Mouse (Mus musculus) embryonic facial prominence, embryonic 10.5 days (tissue): Measurements from ENCODE around the gene Gpr15. TPM values are rescaled to one million over a fixed set of nuclear protein-coding genes. Genes with fewer than 3 reads are reported as not detected.

Source experiments
- DNase-seq: peaks from one replicate; pipeline ENCODE4 v3.0.0-alpha.2; 2017; ENCODE audit warnings: low spot score
- H3K27ac ChIP-seq: fragments of 300-500 bp; sonication (generic); replicated peaks from 2 replicates; pipeline ENCODE4 v1.5.1; 2016; ENCODE audit warnings: mild to moderate bottlenecking
- H3K27me3 ChIP-seq: fragments of 300-500 bp; sonication (generic); replicated peaks from 2 replicates; pipeline ENCODE4 v1.6.1; 2016; ENCODE audit warnings: low read depth, mild to moderate bottlenecking; ENCODE audit not compliant: poor library complexity, severe bottlenecking
- H3K36me3 ChIP-seq: fragments of 300-500 bp; sonication (generic); replicated peaks from 2 replicates; pipeline ENCODE4 v1.6.1; 2016; ENCODE audit warnings: mild to moderate bottlenecking, moderate library complexity
- H3K4me1 ChIP-seq: fragments of 300-500 bp; sonication (generic); 2 replicates; pipeline ENCODE4 v1.6.1; 2016
- H3K4me3 ChIP-seq: fragments of 300-500 bp; sonication (generic); 2 replicates; pipeline ENCODE4 v1.5.1; 2016; ENCODE audit warnings: mild to moderate bottlenecking, moderate library complexity
- H3K9me3 ChIP-seq: fragments of 300-500 bp; sonication (generic); 2 replicates; pipeline ENCODE4 v1.6.1; 2016; ENCODE audit warnings: mild to moderate bottlenecking
- WGBS: fragments of 180-500 bp; shearing (Covaris S2); methylation state at CpG from one replicate; pipeline ENCODE4 v1.1.7; 2016; 5-methylcytosine and 5-hydroxymethylcytosine counted together
- polyA plus RNA-seq: library from polyadenylated mRNA; unstranded; fragments of >200 nt; fragmentation: Nextera tagmentation; extraction: Ambion mirVana; gene quantifications from 2 replicates; pipeline ENCODE4 v1.2.1, GENCODE M21; 2016

The Gpr15 gene
- polyA plus RNA-seq = not detected in 2 replicates

DNA sequence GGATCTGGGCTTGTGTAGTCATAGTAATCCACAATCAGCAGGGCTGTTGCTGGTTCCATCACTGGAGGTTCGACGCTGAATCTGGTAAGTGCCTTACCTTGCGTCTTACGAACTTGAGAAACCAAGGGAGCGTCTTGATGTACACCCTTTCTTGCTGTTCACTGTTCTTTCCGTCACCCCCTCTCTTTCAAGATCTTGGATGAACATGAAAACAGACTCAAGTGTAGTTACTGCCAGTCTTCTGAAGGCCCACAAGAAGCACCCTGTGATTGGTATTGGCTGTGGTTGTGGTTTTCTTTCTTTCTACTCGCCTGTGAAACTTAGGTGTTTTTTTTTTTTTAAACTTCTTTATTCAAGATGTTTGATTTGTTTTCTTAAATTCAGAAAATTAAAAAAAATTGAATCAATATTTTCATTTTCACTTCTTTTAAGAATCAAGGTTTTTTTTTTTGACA is at the start of gene Gpr15:
Gene Gpr15, minus strand, starts transcription at position 405 of the 455 bp plus-strand sequence.
- 91% methylated on average over 7 of the region's 7 CpGs for WGBS
- Histone ChIP-seq H3K27ac (no peak within 1 kb of the TSS), H3K27me3 (0 out of 2 replicates have a peak, but pooled peaks cover 3% of the 10 kb centered on the region), H3K36me3 (no peaks in the 10 kb centered on the region), H3K4me1 (no peaks in the 10 kb centered on the region), H3K4me3 (no peak within 1 kb of the TSS), H3K9me3 (no peaks in the 10 kb centered on the region)
- no peak for DNase-seq

DNA sequence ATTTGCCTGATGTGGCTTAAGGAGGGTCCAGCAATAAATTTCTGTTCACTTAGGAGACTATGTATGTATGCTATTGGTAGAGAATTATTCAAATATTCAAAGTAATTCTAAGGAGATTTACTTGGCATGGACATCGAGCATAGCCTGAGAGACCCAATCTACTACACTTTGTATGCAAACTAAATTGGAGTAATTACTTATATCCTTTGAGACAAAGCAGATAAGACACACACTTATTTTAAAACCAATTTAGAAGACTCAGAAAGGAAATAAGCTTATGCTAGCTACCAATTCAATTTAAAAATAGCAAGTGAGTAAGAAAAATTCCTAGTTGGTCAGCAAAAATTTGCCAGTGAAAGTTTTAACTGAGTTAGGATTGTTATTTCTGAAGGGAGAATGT is 44.2 kb upstream of the Gpr15 start, which contains the start of gene Olfr172:
Gene Olfr172, minus strand, starts transcription at position 101 of the 400 bp plus-strand sequence.
- no peaks in the 10 kb centered on the region for H3K27me3 ChIP-seq
- no peaks in the 10 kb centered on the region for H3K4me1 ChIP-seq
- no peak for DNase-seq
- 89% methylated on average over 1 of the region's 1 CpGs for WGBS
- no peaks in the 10 kb centered on the region for H3K36me3 ChIP-seq
- no peaks in the 10 kb centered on the region for H3K9me3 ChIP-seq
- no peak within 1 kb of the TSS for H3K4me3 ChIP-seq
- no peak within 1 kb of the TSS for H3K27ac ChIP-seq

DNA sequence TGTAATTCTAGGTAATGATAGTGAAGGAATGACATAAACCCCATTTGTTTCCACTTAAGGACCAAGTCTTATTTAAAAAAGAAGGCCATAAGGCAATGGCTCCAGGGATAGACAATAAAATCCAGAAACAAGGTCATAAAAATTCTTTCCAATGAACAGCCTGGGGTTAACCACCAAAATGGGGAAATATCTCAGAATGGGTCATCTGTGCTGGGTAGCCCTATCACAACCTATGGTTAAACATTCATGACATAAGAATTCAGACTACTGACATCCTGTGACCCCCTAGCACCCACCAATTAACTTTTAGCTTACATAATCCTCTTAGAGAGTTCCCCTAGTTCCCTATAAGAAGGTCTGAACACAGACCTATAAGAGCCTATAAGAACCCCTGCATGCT is 37.3 kb upstream of the Gpr15 start:
- Histone ChIP-seq H3K4me3 (no peak overlapping the region), H3K27me3 (no peaks in the 10 kb centered on the region), H3K9me3 (no peaks in the 10 kb centered on the region), H3K27ac (no peak overlapping the region), H3K4me1 (no peaks in the 10 kb centered on the region), H3K36me3 (no peaks in the 10 kb centered on the region)
- DNase-seq = no peak

DNA sequence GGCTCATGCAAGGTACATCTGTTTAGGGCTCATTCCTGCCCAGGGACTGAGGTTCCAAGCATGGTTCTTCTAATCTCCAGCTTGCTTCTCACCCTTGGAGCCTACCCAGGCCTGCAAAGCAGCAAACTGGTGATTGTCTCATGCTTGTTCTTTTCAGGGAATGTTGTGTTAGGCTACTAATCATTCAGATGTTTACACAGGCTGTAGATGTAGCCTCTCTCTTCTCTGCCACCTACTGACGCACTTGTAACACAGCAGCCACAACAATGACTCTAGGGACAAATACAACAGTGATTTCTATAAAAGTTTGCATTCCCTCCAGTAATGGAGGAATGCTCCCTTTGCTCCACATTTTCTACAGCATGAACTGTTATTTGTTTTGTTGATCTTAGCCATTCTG is 32.4 kb upstream of the Gpr15 start:
- WGBS = 45% methylated on average over 1 of the region's 1 CpGs
- DNase-seq = no peak

DNA sequence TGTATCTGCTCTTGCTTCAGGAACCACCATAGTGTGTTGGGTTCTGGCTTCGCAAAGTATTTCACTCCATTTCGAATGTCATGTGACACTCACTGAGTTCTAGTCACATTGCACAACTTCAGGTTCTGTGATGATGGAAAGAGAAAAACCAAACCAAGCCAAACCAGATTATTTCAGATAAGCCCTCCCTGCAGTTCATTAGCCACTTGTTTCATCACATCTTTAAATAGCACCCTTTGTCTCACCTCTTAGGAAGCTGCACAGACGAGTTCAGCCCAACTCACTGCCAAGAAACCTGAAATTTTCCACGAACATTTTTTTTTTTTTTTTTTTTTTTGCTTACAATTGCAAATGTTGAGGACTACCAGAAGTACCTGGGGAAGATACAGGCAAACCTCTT is 27.8 kb upstream of the Gpr15 start:
- 75% methylated on average over 4 of the region's 4 CpGs for WGBS
- Histone ChIP-seq H3K27me3 (no peaks in the 10 kb centered on the region), H3K36me3 (no peaks in the 10 kb centered on the region), H3K9me3 (no peaks in the 10 kb centered on the region), H3K4me1 (no peaks in the 10 kb centered on the region), H3K27ac (no peak overlapping the region), H3K4me3 (no peak overlapping the region)
- no peak for DNase-seq

More for the DNA sequence above, 32.4 kb upstream of the Gpr15 start:
- Histone ChIP-seq H3K27ac (no peak overlapping the region), H3K27me3 (no peaks in the 10 kb centered on the region), H3K4me1 (no peaks in the 10 kb centered on the region), H3K4me3 (no peak overlapping the region), H3K36me3 (no peaks in the 10 kb centered on the region), H3K9me3 (no peaks in the 10 kb centered on the region)

- Histone ChIP-seq H3K4me3 (no peak overlapping the region), H3K9me3 (no peaks in the 10 kb centered on the region), H3K4me1 (no peaks in the 10 kb centered on the region), H3K27me3 (no peaks in the 10 kb centered on the region), H3K27ac (no peak overlapping the region), H3K36me3 (no peaks in the 10 kb centered on the region)
- 95% methylated on average over 5 of the region's 5 CpGs for WGBS
- no peak for DNase-seq
Measured at GRCm38 (mm10) chr16:58740751-58741150, 21.9 kb upstream of the Gpr15 start.

GRCm38 (mm10) chr16:58738800-58739199 is 19.9 kb upstream of the Gpr15 start:
- Histone ChIP-seq H3K4me3 (no peak overlapping the region), H3K27ac (no peak overlapping the region), H3K4me1 (no peaks in the 10 kb centered on the region), H3K9me3 (no peaks in the 10 kb centered on the region), H3K36me3 (peaks cover 16% of the 10 kb centered on the region), H3K27me3 (no peaks in the 10 kb centered on the region)
- WGBS = 77% methylated on average over 1 of the region's 1 CpGs
- no peak for DNase-seq

DNA sequence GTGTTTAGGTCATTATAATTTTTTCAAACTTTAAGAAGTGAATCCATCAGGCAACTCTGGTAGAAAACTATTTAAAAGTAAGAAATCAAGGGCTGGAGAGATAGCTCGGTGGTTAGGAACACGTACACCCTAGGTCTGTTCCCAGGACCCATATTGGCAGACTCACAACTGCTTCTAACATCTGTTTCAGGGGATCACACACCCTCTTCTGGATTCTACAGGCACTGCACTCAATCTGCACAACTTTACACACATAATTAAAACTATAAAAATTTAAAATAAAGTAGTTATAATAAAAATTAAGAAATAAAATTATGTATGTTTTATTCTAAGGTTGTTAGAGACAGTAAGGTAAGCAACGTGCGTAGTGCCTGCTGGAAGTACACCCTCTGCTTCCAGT is 19.3 kb upstream of the Gpr15 start:
- no peak overlapping the region for H3K27ac ChIP-seq
- no peaks in the 10 kb centered on the region for H3K4me1 ChIP-seq
- no peak overlapping the region for H3K4me3 ChIP-seq
- H3K9me3 ChIP-seq = no peaks in the 10 kb centered on the region
- DNase-seq = no peak
- H3K27me3 ChIP-seq = no peaks in the 10 kb centered on the region
- 76% methylated on average over 4 of the region's 4 CpGs for WGBS
- H3K36me3 ChIP-seq = peaks cover 22% of the 10 kb centered on the region

- Histone ChIP-seq H3K27ac (peak overlapping the region; percentile 92), H3K36me3 (peaks cover 38% of the 10 kb centered on the region), H3K4me1 (peaks cover 6% of the 10 kb centered on the region; the same call in 1 of the 2 replicates), H3K9me3 (no peaks in the 10 kb centered on the region), H3K4me3 (peak overlapping the region; percentile 83), H3K27me3 (no peaks in the 10 kb centered on the region)
- DNase-seq = no peak
- under 1% methylated on average over 31 of the region's 31 CpGs for WGBS
Measured at GRCm38 (mm10) chr16:58728176-58728671, 9.4 kb upstream of the Gpr15 start.

DNA sequence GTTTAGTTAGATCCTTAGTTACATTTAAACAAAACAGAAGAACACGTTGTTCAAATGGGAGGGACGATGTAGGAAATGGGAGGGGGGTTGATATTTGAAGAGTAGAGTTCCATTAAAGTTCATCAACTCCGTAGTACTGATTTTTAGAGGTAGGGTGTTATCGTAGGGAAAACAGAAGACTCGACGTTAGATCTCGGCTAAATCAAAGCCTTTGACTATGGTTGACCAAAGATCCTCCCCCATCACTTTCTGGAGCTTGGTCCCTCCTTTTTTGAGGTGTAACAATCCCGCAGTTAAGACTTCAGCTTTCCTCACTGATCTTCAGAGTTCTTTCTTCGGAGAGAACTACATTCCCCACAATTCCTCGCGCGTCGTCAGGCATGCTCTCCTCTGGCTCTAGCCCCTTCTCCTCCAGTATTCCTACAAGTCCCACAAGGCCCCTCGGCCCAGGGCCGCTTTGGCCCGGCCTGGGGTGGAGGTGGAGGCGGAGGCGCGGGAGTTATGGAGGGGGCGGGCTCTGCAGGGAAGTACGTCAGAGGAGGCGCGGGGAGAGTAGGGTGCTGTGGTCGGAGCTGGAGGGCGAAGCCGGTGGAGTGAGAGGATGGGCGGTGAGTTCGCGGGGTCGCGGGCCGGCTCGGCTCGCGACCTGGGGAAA is 8.7 kb upstream of the Gpr15 start, which contains the start of gene Cldnd1:
Gene Cldnd1, plus strand, starts transcription at position 434 of the 655 bp plus-strand sequence.
- H3K27ac ChIP-seq = peak within 1 kb of the TSS; percentile 92
- 2% methylated on average over 35 of the region's 35 CpGs for WGBS

GRCm38 (mm10) chr16:58726680-58727476 is 8.0 kb upstream of the Gpr15 start:
- Histone ChIP-seq H3K4me3 (peak overlapping the region; percentile 83), H3K36me3 (peaks cover 24% of the 10 kb centered on the region), H3K9me3 (no peaks in the 10 kb centered on the region), H3K4me1 (peaks cover 6% of the 10 kb centered on the region; the same call in 1 of the 2 replicates), H3K27ac (peak overlapping the region; percentile 92; the same call in 1 of the 2 replicates), H3K27me3 (no peaks in the 10 kb centered on the region)
- DNase-seq = no peak
- 81% methylated on average over 11 of the region's 11 CpGs for WGBS

More for the DNA sequence above, 8.7 kb upstream of the Gpr15 start, which contains the start of gene Cldnd1:
- H3K4me3 ChIP-seq = peak within 1 kb of the TSS; percentile 83
- peak; percentile 98 for DNase-seq
- H3K27me3 ChIP-seq = no peaks in the 10 kb centered on the region
- H3K9me3 ChIP-seq = no peaks in the 10 kb centered on the region
- H3K4me1 ChIP-seq = peaks cover 6% of the 10 kb centered on the region; the same call in 1 of the 2 replicates
- peaks cover 32% of the 10 kb centered on the region for H3K36me3 ChIP-seq

DNA sequence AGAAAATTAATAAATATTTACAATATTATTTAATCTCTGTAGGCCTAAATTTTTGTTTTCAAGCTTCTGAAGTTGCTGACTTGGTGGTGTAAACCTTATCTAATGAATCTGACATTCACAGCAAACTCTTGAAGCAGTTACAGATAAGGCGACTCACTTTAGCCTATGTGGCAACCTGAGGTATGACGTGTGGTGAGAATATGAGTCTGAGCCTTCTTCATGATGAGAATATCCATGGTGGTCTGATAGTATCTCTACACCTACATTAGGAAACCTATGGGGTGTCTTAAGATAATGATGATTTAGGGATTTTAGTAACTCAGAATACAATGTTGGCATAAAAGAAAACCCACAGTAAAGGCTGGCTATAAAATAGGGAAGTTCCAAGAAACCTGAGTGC is 3.4 kb upstream of the Gpr15 start:
- H3K4me3 ChIP-seq = no peak overlapping the region
- 82% methylated on average over 2 of the region's 2 CpGs for WGBS
- no peaks in the 10 kb centered on the region for H3K4me1 ChIP-seq
- no peaks in the 10 kb centered on the region for H3K36me3 ChIP-seq
- H3K27ac ChIP-seq = no peak overlapping the region
- no peaks in the 10 kb centered on the region for H3K9me3 ChIP-seq
- H3K27me3 ChIP-seq = 0 out of 2 replicates have a peak, but pooled peaks cover 3% of the 10 kb centered on the region
- no peak for DNase-seq
